Mouse (Mus musculus) R1 (cell line): ENCODE results near the gene March6.

Source experiments
- DNase-seq: peaks from one replicate; pipeline ENCODE4 v3.0.0-alpha.2; 2018; ENCODE audit warnings: low read depth, low spot score

Gene March6

GRCm38 (mm10) chr15:31530659-31531445 is at the start of gene March6:
Gene March6, minus strand, starts transcription at chr15:31531053.
- DNase-seq, result peak; percentile 88

- DNase-seq, result no peak
Observed at GRCm38 (mm10) chr15:31576076-31576475, 45.2 kb upstream of the March6 start.

GRCm38 (mm10) chr15:31573692-31574091 is 42.8 kb upstream of the March6 start:
- no peak for DNase-seq

- DNase-seq, result no peak
Observed at GRCm38 (mm10) chr15:31573287-31573686, 42.4 kb upstream of the March6 start.

- no peak for DNase-seq
Observed at GRCm38 (mm10) chr15:31571906-31572722, 41.3 kb upstream of the March6 start.

DNA sequence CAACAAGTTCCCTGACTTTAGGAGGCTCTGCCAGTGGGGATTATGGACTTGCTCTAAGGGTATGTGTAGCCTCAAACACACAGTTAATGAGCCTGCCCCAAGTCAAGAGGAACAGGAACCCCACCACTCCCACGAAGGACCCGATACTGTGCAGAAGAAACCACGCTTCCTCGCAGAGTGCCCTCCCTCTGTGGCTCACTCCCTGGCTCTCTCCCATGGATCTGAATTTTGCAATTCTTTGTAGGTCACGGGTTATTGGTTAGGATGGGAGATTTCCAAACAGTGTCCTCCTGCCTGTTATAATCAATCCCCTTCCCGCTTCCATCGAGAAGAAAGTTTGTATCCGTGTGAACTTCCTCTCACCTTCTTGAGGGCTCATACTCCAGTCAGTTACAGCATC is 40.1 kb upstream of the March6 start:
- DNase-seq, result no peak

DNA sequence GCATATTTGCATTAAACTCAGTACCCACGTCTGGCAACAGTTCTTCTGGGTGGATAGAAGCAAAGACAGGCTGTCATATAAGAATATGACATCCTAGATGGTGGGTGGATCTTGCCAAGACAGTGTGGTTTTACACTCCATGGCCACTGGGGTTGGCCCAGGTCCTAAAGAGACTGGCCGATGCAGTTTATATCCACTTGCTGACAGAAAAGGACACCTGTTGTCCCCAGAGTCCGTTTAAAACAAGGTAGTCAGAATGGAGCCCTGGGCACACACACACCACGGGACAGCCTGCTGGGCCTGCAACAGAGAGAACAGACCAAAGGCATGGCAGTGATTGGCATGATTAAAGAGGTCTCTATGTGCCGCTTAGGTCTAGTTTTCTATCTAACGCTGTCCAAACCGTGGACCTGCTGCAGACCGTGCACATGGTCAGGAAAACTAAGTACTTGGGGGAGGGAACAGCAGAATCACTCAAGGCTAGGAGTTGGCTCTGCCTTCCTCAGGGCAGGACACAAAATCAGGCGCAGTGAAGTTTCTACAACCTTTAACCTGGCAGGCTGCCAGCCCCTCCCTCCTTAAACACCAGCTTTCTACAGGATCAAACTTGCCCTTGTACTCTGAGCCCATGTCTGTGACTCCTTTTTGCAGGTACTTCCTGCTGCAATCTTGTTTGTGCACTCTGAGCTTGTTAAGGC is 38.6 kb upstream of the March6 start:
- DNase-seq, result no peak

- no peak for DNase-seq
Observed at GRCm38 (mm10) chr15:31568581-31568996, 37.7 kb upstream of the March6 start.

DNA sequence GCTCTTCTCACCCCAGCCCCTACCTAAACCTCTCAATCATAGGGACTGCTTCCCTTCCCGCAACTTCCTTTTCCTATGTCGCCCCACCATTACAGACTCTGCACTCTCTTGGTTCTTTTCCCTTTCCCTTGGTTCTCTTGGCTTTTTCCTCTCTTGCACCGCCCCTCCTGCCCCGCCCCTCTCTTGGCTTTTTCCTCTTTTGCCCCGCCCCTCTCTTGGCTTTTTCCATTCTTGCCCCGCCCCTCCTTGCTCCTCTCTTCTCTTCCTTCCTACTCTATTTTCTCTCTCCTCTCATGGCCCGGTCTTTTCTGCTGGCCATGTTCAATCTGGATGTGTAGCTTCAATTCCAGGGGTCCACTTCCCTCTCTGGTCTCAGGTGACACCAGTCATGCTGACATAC is 36.6 kb upstream of the March6 start:
- DNase-seq, result peak; percentile 61

DNA sequence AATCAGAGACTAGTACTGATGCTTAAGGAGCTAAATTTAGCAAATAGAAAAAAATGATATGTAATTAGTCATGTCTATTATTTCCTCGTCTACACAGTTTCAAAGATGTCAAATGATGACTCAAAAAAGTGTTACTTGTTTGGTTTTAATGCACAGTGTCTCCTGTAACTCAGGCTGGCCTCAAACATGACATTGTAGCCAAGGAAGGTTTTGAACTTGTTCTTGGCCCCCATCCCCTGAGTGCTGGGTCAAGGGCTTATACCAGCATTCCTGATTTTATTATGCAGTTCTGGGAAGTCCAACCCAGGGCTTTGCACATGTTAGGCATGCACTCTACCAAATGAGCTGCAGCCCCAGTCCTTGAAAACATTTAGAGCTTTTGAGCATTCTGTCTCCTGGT is 34.9 kb upstream of the March6 start:
- DNase-seq, result no peak

GRCm38 (mm10) chr15:31565184-31565583 is 34.3 kb upstream of the March6 start, which contains the start of gene Cmbl:
Gene Cmbl, plus strand, starts transcription at chr15:31565389.
- DNase-seq, result no peak

GRCm38 (mm10) chr15:31563577-31564546 is 33.0 kb upstream of the March6 start:
- no peak for DNase-seq

- no peak for DNase-seq
Observed at GRCm38 (mm10) chr15:31562847-31563246, 32.0 kb upstream of the March6 start.

- DNase-seq, result peak; percentile 85
Observed at GRCm38 (mm10) chr15:31561976-31562375, 31.1 kb upstream of the March6 start.

- no peak for DNase-seq
Observed at GRCm38 (mm10) chr15:31561390-31561789, 30.5 kb upstream of the March6 start.

- DNase-seq, result no peak
Observed at GRCm38 (mm10) chr15:31554855-31555254, 24.0 kb upstream of the March6 start.

- DNase-seq, result no peak
Observed at GRCm38 (mm10) chr15:31550381-31550780, 19.5 kb upstream of the March6 start.

DNA sequence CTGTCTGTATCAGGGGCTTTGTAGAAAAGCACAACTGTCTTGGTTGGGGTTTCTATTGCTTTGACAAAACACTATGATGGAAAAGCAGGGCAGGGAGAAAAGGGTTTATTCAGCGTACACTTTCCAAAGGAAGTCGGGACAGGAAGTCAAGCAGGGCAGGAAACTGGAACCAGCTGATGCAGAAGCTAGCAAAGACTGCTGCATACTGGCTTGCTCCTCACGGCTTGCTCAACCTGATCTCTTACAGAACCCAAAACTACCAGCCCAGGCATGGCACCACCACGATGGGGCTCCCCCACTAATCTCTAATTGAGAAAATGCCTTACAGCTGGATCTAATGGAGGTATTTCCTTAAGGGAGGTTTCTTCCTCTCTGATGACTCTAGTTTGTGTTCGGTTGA is 16.6 kb upstream of the March6 start:
- DNase-seq, result no peak

DNA sequence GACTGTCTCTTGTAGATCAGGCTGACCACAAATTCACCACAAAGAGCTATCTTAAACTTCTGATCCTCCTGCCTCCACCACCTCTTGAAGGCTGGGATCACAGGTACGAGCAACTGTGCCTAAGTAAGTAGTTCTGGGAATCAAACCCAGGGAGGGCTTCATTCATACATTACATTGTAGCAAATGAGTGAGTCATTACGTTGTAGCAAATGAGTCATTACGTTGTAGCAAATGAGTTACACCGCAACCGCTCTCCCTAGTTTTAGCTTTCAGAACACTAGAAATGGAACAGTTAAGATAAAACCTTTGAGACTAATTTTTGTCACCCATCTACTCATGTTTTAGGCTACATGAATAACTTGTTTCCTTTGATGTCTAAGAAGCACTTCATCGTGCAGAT is 15.4 kb upstream of the March6 start:
- DNase-seq, result no peak

DNA sequence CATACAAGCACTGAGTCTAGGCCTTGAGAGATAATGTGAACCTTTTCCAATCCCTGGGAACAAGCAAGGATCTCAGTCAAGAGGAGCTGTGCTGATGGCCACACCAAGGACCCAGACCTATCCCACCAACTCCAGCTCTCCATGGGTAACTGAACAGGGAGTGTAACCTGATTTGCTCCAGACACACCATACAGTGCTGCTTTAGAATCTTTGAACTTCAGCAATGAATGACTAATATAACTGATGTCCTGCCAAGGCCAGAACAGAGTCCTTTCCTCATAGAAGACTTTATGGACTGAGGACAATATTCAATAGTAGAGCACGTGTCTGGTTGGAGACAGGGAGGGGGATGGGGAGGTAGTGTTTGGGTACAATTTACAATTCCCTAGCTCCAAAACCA is 14.2 kb upstream of the March6 start:
- DNase-seq, result no peak

DNA sequence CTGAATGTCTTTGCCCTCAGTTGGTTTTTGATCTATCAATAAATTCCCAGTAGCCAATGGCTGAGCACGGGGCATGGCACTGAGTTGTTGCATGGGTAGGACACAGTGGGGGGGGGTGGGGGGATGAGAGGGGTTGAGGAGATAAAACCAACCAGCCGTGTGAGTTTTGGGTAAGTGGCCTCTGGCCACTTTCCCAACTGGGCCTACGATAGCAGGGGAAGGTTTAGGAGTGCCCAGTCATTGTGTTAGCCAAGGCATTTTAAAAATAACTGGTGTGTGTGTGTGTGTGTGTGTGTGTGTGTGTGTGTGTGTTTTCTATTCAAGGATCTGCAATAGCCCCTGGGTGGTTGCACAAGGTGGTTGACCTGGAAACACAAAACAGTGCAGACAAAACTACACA is 12.4 kb upstream of the March6 start:
- no peak for DNase-seq
